Mouse (Mus musculus): Measurements from ENCODE around the gene Basp1. TPM values are rescaled to one million over a fixed set of nuclear protein-coding genes. Genes with fewer than 3 reads are reported as not detected.

Basp1 gene
- polyA plus RNA-seq, 1 experiment from 2014 or later, result 14.5 TPM

GRCm38 (mm10) chr15:25428551-25428950, 15.0 kb upstream of the Basp1 start:
- ATAC-seq (ENCODE audit: low FRiP score, low TSS enrichment), result no peak
- H3K27me3 ChIP-seq (ENCODE audit: insufficient read depth, low read length), result no peaks in the 10 kb centered on the region
- H3K4me2 ChIP-seq (replicated peaks; ENCODE audit: low read depth, low read length), result no peak overlapping the region
- H3K4me1 ChIP-seq (ENCODE audit: insufficient read depth, low read length), result no peaks in the 10 kb centered on the region
- H3K27ac ChIP-seq (ENCODE audit: low read length), result no peak overlapping the region
- no peak overlapping the region for H3K9ac ChIP-seq (replicated peaks; ENCODE audit: low read length)
- WGBS, result 45% methylated on average over 7 of the region's 7 CpGs
- no peaks in the 10 kb centered on the region for H3K9me3 ChIP-seq (ENCODE audit: low read length)
- H3K36me3 ChIP-seq (ENCODE audit: insufficient read depth, low read length), result no peaks in the 10 kb centered on the region
- H3K4me3 ChIP-seq (ENCODE audit: low read length), result no peak overlapping the region

DNA sequence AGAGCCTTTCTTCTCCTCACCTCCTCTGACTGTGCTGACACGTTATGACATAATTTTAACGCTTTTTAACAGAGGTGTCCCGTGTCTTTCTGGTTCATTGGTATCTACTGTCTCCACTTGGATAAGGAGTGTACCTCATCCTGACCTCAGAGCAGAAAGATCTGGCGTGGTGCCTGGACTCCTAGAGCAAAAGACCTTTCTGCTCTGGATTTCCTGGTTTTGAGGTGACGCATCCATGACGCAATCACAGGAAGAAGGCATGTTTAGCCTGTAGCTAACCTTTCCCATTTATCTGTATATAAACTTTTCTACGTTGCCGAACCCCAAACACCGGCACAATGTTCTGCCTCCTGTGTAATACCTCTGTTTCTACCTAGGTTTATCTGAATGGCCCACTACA, 6.7 kb upstream of the Basp1 start:
- no peak overlapping the region for H3K27ac ChIP-seq (ENCODE audit: low read length)
- peaks cover 3% of the 10 kb centered on the region; the same call in 1 of the 2 replicates for H3K27me3 ChIP-seq (ENCODE audit: insufficient read depth, low read length)
- H3K4me2 ChIP-seq (replicated peaks; ENCODE audit: low read depth, low read length), result no peak overlapping the region
- no peak overlapping the region for H3K4me3 ChIP-seq (ENCODE audit: low read length)
- no peaks in the 10 kb centered on the region for H3K4me1 ChIP-seq (ENCODE audit: insufficient read depth, low read length)
- ATAC-seq (ENCODE audit: low FRiP score, low TSS enrichment), result no peak
- no peaks in the 10 kb centered on the region for H3K36me3 ChIP-seq (ENCODE audit: insufficient read depth, low read length)
- WGBS, result 89% methylated on average over 9 of the region's 9 CpGs
- H3K9ac ChIP-seq (replicated peaks; ENCODE audit: low read length), result no peak overlapping the region
- H3K9me3 ChIP-seq (ENCODE audit: low read length), result no peaks in the 10 kb centered on the region

GRCm38 (mm10) chr15:25416367-25416766, 2.8 kb upstream of the Basp1 start:
- Histone ChIP-seq H3K9me3 (ENCODE audit: low read length) (no peaks in the 10 kb centered on the region), H3K4me1 (ENCODE audit: insufficient read depth, low read length) (peaks cover 9% of the 10 kb centered on the region; the same call in 1 of the 2 replicates), H3K27me3 (ENCODE audit: insufficient read depth, low read length) (peaks cover 3% of the 10 kb centered on the region; the same call in 1 of the 2 replicates), H3K27ac (ENCODE audit: low read length) (no peak overlapping the region), H3K9ac (replicated peaks; ENCODE audit: low read length) (no peak overlapping the region), H3K4me2 (replicated peaks; ENCODE audit: low read depth, low read length) (no peak overlapping the region), H3K36me3 (ENCODE audit: insufficient read depth, low read length) (no peaks in the 10 kb centered on the region), H3K4me3 (ENCODE audit: low read length) (no peak overlapping the region)
- WGBS, result 55% methylated on average over 6 of the region's 6 CpGs
- ATAC-seq (ENCODE audit: low FRiP score, low TSS enrichment), result no peak

DNA sequence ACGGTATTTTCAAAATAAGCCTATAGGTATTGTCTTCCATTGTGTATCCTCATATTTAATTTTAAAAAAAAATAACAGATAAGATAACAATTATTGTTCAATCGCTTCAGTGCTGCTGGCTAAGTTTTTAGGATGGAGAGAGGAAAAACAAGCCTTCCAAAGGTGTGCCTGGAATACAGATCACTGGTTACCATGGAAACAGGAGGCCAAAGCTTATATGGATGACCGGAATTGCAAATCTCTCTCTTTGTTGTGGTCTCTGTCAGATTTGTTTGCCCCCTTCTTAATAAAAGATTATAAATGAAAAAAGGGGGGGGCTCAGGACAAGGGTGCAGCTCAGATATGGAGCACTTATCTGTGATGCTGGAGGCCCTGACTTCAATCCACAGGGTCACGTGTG, 2.4 kb upstream of the Basp1 start:
- WGBS, result 71% methylated on average over 4 of the region's 4 CpGs
- no peaks in the 10 kb centered on the region for H3K36me3 ChIP-seq (ENCODE audit: insufficient read depth, low read length)
- ATAC-seq (ENCODE audit: low FRiP score, low TSS enrichment), result no peak

DNA sequence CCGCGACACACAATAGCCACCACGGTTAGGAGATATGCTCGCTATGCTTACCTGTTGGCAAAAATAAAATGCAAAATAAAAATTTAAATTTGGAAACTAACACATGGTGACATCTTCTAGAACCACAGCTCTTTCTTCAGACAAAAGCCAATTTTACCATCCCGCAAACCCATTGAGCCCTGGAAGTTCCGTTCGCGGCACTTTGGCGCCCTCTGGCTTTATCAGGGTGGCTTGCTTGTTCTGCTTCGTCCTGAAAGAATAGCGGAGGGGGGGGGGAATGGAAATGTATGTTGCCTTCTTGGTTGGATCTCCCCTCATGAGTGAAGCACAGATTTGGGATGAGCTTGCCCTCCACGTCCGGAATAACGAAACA, 1.2 kb upstream of the Basp1 start:
- H3K4me3 ChIP-seq (ENCODE audit: low read length), result peak overlapping the region; percentile 82
- H3K9ac ChIP-seq (replicated peaks; ENCODE audit: low read length), result peak overlapping the region; percentile 85
- peak; percentile 37; the same call in 1 of the 2 replicates for ATAC-seq (ENCODE audit: low FRiP score, low TSS enrichment)
- H3K27ac ChIP-seq (ENCODE audit: low read length), result peak overlapping the region; percentile 79; the same call in 1 of the 2 replicates
- peaks cover 13% of the 10 kb centered on the region; the same call in 1 of the 2 replicates for H3K4me1 ChIP-seq (ENCODE audit: insufficient read depth, low read length)
- H3K4me2 ChIP-seq (replicated peaks; ENCODE audit: low read depth, low read length), result peak overlapping the region; percentile 78
- peaks cover 3% of the 10 kb centered on the region; the same call in 1 of the 2 replicates for H3K27me3 ChIP-seq (ENCODE audit: insufficient read depth, low read length)
- no peaks in the 10 kb centered on the region for H3K9me3 ChIP-seq (ENCODE audit: low read length)
- under 1% methylated on average over 14 of the region's 14 CpGs for WGBS
- H3K36me3 ChIP-seq (ENCODE audit: insufficient read depth, low read length), result no peaks in the 10 kb centered on the region

More for the DNA sequence above, 2.4 kb upstream of the Basp1 start:
- H3K4me1 ChIP-seq (ENCODE audit: insufficient read depth, low read length), result peaks cover 13% of the 10 kb centered on the region; the same call in 1 of the 2 replicates
- H3K27me3 ChIP-seq (ENCODE audit: insufficient read depth, low read length), result peaks cover 3% of the 10 kb centered on the region; the same call in 1 of the 2 replicates
- no peaks in the 10 kb centered on the region for H3K9me3 ChIP-seq (ENCODE audit: low read length)
- no peak overlapping the region for H3K9ac ChIP-seq (replicated peaks; ENCODE audit: low read length)
- no peak overlapping the region for H3K4me3 ChIP-seq (ENCODE audit: low read length)
- H3K4me2 ChIP-seq (replicated peaks; ENCODE audit: low read depth, low read length), result no peak overlapping the region
- no peak overlapping the region for H3K27ac ChIP-seq (ENCODE audit: low read length)

DNA sequence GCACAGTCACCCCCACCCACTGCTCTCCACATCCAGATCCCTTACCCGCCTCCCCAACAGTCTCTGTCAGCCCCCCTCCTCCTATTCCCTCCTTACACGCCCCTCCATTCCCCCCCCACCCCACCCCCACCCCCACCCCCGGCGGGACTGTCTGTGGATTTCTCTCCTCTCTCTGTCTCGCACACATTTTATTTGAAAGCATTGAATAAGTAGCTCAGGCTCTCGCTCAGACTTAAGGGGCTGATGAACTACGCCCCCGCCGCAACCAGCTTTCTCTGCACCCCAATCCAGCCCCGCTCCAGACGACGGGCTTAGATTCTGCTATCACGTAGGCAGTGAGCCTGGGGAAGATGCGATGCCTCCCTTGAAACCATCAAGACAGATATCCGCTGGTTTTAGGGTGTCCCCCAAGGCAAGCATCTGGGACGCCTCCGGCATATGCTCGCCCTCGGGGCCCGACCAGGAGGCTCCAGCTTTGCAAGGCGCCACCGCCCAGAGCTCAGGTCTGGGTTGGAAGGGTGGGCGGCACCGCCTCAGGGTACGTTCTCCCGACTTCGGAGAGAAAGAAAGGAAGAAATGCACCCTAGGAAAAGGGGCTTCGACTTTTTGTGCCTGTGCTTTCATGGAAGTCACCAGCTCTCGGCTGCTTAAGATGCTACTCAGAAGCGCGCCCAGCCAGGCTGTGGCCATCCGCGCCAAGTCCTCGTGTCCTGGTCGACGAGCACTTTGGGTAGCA, 615 bp upstream of the Basp1 start:
- under 1% methylated on average over 35 of the region's 36 CpGs for WGBS
- peak; percentile 60 for ATAC-seq (ENCODE audit: low FRiP score, low TSS enrichment)
- Histone ChIP-seq H3K4me1 (ENCODE audit: insufficient read depth, low read length) (peaks cover 13% of the 10 kb centered on the region; the same call in 1 of the 2 replicates), H3K9ac (replicated peaks; ENCODE audit: low read length) (peak overlapping the region; percentile 85), H3K36me3 (ENCODE audit: insufficient read depth, low read length) (no peaks in the 10 kb centered on the region), H3K9me3 (ENCODE audit: low read length) (no peaks in the 10 kb centered on the region), H3K4me3 (ENCODE audit: low read length) (peak overlapping the region; percentile 82), H3K4me2 (replicated peaks; ENCODE audit: low read depth, low read length) (peak overlapping the region; percentile 78), H3K27me3 (ENCODE audit: insufficient read depth, low read length) (peaks cover 3% of the 10 kb centered on the region; the same call in 1 of the 2 replicates), H3K27ac (ENCODE audit: low read length) (peak overlapping the region; percentile 79)

- Histone ChIP-seq H3K4me2 (replicated peaks; ENCODE audit: low read depth, low read length) (peak overlapping the region; percentile 78), H3K36me3 (ENCODE audit: insufficient read depth, low read length) (no peaks in the 10 kb centered on the region), H3K27ac (ENCODE audit: low read length) (peak overlapping the region; percentile 87), H3K9me3 (ENCODE audit: low read length) (no peaks in the 10 kb centered on the region), H3K4me1 (ENCODE audit: insufficient read depth, low read length) (peaks cover 13% of the 10 kb centered on the region; the same call in 1 of the 2 replicates), H3K27me3 (ENCODE audit: insufficient read depth, low read length) (peaks cover 3% of the 10 kb centered on the region; the same call in 1 of the 2 replicates), H3K9ac (replicated peaks; ENCODE audit: low read length) (peak overlapping the region; percentile 85), H3K4me3 (ENCODE audit: low read length) (peak overlapping the region; percentile 82)
- under 1% methylated on average over 35 of the region's 35 CpGs for WGBS
- ATAC-seq (ENCODE audit: low FRiP score, low TSS enrichment), result peak; percentile 55
These were observed 753 bp downstream of the Basp1 start for GRCm38 (mm10) chr15:25412761-25413261.

DNA sequence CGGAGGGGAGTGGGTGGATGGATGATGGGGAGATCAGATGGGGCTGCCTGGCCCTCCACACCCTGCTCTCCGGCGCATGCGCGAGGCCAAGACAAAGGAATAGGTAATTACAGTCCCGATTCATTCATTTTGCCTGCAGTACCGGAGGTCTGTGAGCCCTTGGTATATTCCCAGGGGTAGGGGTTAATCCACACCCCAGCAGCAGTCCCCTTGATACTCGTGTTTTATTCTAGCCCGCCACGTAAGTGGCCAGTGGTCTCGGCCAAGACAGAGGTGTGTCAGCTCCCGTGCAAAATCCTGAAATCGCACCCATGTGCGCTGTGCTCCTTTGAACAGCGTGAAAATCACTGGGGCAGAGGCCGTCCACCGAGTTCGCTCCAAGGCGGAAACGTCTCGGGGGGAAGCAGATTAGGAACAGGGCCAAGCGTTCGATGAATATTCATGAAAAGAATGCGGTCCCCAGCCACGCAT, 1.4 kb downstream of the Basp1 start:
- Histone ChIP-seq H3K9ac (replicated peaks; ENCODE audit: low read length) (peak overlapping the region; percentile 85), H3K9me3 (ENCODE audit: low read length) (no peaks in the 10 kb centered on the region), H3K4me1 (ENCODE audit: insufficient read depth, low read length) (peaks cover 13% of the 10 kb centered on the region; the same call in 1 of the 2 replicates), H3K27me3 (ENCODE audit: insufficient read depth, low read length) (peaks cover 1% of the 10 kb centered on the region; the same call in 1 of the 2 replicates), H3K27ac (ENCODE audit: low read length) (peak overlapping the region; percentile 87), H3K4me2 (replicated peaks; ENCODE audit: low read depth, low read length) (peak overlapping the region; percentile 78), H3K4me3 (ENCODE audit: low read length) (peak overlapping the region; percentile 82), H3K36me3 (ENCODE audit: insufficient read depth, low read length) (no peaks in the 10 kb centered on the region)
- ATAC-seq (ENCODE audit: low FRiP score, low TSS enrichment), result peak; percentile 64
- under 1% methylated on average over 25 of the region's 25 CpGs for WGBS

GRCm38 (mm10) chr15:25411461-25411860, 2.1 kb downstream of the Basp1 start:
- no peaks in the 10 kb centered on the region for H3K36me3 ChIP-seq (ENCODE audit: insufficient read depth, low read length)
- H3K27ac ChIP-seq (ENCODE audit: low read length), result no peak overlapping the region
- 39% methylated on average over 7 of the region's 7 CpGs for WGBS
- no peaks in the 10 kb centered on the region for H3K9me3 ChIP-seq (ENCODE audit: low read length)
- H3K27me3 ChIP-seq (ENCODE audit: insufficient read depth, low read length), result no peaks in the 10 kb centered on the region
- peaks cover 13% of the 10 kb centered on the region; the same call in 1 of the 2 replicates for H3K4me1 ChIP-seq (ENCODE audit: insufficient read depth, low read length)
- peak overlapping the region; percentile 82 for H3K4me3 ChIP-seq (ENCODE audit: low read length)
- no peak for ATAC-seq (ENCODE audit: low FRiP score, low TSS enrichment)
- peak overlapping the region; percentile 85 for H3K9ac ChIP-seq (replicated peaks; ENCODE audit: low read length)
- peak overlapping the region; percentile 78 for H3K4me2 ChIP-seq (replicated peaks; ENCODE audit: low read depth, low read length)
